In the genomic region with DNA sequence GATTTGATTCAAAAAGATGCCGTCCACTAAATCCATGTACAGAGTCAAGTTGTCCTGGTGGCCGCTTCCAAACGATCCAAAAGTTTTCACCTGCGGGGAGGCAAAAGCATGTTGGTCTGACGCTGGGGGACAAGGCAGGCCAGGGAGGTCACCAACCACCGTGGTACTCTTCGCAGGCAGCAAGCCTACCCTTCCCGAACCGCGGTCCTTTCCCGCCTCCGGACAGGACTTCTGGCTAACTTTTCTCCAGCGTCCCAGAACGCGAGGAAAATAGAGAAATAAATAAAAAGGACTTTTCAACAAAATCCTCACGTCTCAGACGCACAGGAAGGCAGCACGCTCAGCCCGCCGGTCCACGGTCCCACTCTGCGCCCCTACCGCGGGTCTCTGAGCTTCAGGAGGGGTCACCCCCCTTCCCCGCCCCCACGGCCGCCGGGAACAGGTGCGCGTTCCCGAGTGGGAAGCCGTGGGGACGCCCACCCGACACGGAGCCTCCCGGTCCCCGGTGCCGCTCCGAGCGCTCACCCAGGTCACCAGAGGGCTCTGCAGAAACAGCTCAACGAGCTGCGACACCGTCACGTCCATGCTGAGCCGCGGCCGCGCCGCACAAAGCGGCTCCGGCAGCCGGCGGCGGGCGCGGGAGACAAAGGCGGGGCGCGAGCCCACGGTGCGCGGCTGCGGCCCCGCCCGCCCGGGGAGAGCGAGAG, we compare ENCODE assay signal across 8 mouse cellular contexts. TPM values are rescaled to one million over a fixed set of nuclear protein-coding genes. Genes with fewer than 3 reads are reported as not detected.
DNase-seq lines count a peak whose midpoint lies in the region; ATAC-seq and TF ChIP-seq lines count a peak whose summit lies in the region.

No protein-coding gene starts in this region.

- ATAC-seq in heart, embryonic 12.5 days (ENCODE audit: insufficient number of reproducible peaks, low FRiP score), result no peak
- peak; percentile 49 for ATAC-seq in limb, embryonic 13.5 days (ENCODE audit: low FRiP score, low read depth)
- peak; percentile 28 for ATAC-seq in neural tube, embryonic 15.5 days (ENCODE audit: low FRiP score)

- peak overlapping the region; percentile 85 for H3K4me2 ChIP-seq in heart, embryonic 12.5 days
- peak overlapping the region; percentile 97 for H3K4me2 ChIP-seq in limb, embryonic 13.5 days (replicated peaks)
- peak overlapping the region; percentile 91 for H3K4me2 ChIP-seq in neural tube, embryonic 15.5 days

- under 1% methylated on average over 67 of the region's 67 CpGs for WGBS in heart, embryonic 12.5 days
- under 1% methylated on average over 67 of the region's 67 CpGs for WGBS in forebrain, embryonic 10.5 days
- under 1% methylated on average over 57 of the region's 67 CpGs for WGBS in limb, embryonic 13.5 days
- under 1% methylated on average over 56 of the region's 67 CpGs for WGBS in neural tube, embryonic 15.5 days

- TF ChIP-seq CTCF in ES-Bruce4 (IDR thresholded peaks at IDR 0.05; ENCODE audit: low read depth, low read length), result no peak

- H3K36me3 ChIP-seq in heart, embryonic 12.5 days, result no peaks in the 10 kb centered on the region
- no peaks in the 10 kb centered on the region for H3K36me3 ChIP-seq in ES-Bruce4 (ENCODE audit: control insufficient read depth, insufficient read depth, low read length, poor library complexity, severe bottlenecking)
- peaks cover 29% of the 10 kb centered on the region for H3K36me3 ChIP-seq in forebrain, embryonic 10.5 days (replicated peaks)
- no peaks in the 10 kb centered on the region for H3K36me3 ChIP-seq in limb, embryonic 13.5 days
- no peaks in the 10 kb centered on the region for H3K36me3 ChIP-seq in neural tube, embryonic 15.5 days

- H3K4me3 ChIP-seq in heart, embryonic 12.5 days, result peak overlapping the region; percentile 62
- H3K4me3 ChIP-seq in ES-Bruce4 (ENCODE audit: low read depth, low read length), result peak overlapping the region; percentile 89
- H3K4me3 ChIP-seq in forebrain, embryonic 10.5 days, result peak overlapping the region; percentile 89
- H3K4me3 ChIP-seq in limb, embryonic 13.5 days, result peak overlapping the region; percentile 66
- H3K4me3 ChIP-seq in neural tube, embryonic 15.5 days (replicated peaks), result peak overlapping the region; percentile 64

- no peak for TF ChIP-seq EP300 in ES-Bruce4 (IDR thresholded peaks at IDR 0.05; ENCODE audit: insufficient read depth, low read depth, low read length)

- peaks cover 60% of the 10 kb centered on the region for H3K27me3 ChIP-seq in heart, embryonic 12.5 days (replicated peaks)
- H3K27me3 ChIP-seq in ES-Bruce4 (ENCODE audit: control insufficient read depth, insufficient read depth, low read length, poor library complexity, severe bottlenecking), result no peaks in the 10 kb centered on the region
- no peaks in the 10 kb centered on the region for H3K27me3 ChIP-seq in forebrain, embryonic 10.5 days (ENCODE audit: poor library complexity, severe bottlenecking)
- peaks cover 33% of the 10 kb centered on the region for H3K27me3 ChIP-seq in limb, embryonic 13.5 days
- H3K27me3 ChIP-seq in neural tube, embryonic 15.5 days (replicated peaks), result no peaks in the 10 kb centered on the region

- peak overlapping the region; percentile 18; the same call in 1 of the 2 replicates for H3K27ac ChIP-seq in heart, embryonic 12.5 days (ENCODE audit: poor library complexity, severe bottlenecking)
- H3K27ac ChIP-seq in ES-Bruce4 (ENCODE audit: insufficient read depth, low read length), result no peak overlapping the region
- peak overlapping the region; percentile 99 for H3K27ac ChIP-seq in forebrain, embryonic 10.5 days
- H3K27ac ChIP-seq in limb, embryonic 13.5 days, result no peak overlapping the region
- peak overlapping the region; percentile 89 for H3K27ac ChIP-seq in neural tube, embryonic 15.5 days (replicated peaks)

- intact Hi-C loops in heart, postnatal 10 days (cut with DNase I), result no loop called here

- no peak for DNase-seq in heart, postnatal 10 days
- DNase-seq in forebrain, embryonic 10.5 days (ENCODE audit: extremely low spot score, low spot score), result peak; percentile 56
- DNase-seq in right cerebral cortex, postnatal 4 days, result no peak
- no peak for DNase-seq in MN1 (ENCODE audit: low spot score)

- no peak for TF ChIP-seq POLR2A in ES-Bruce4 (IDR thresholded peaks at IDR 0.05; ENCODE audit: insufficient read depth, low read length)

- peak overlapping the region; percentile 60 for H3K9ac ChIP-seq in heart, embryonic 12.5 days
- H3K9ac ChIP-seq in ES-Bruce4 (ENCODE audit: low read depth, poor library complexity, severe bottlenecking), result peak overlapping the region; percentile 96
- H3K9ac ChIP-seq in limb, embryonic 13.5 days, result peak overlapping the region; percentile 74
- peak overlapping the region; percentile 76 for H3K9ac ChIP-seq in neural tube, embryonic 15.5 days (replicated peaks)

- H3K4me1 ChIP-seq in heart, embryonic 12.5 days (replicated peaks), result peaks cover 23% of the 10 kb centered on the region
- H3K4me1 ChIP-seq in ES-Bruce4 (ENCODE audit: control insufficient read depth, insufficient read depth, low read length), result peaks cover 9% of the 10 kb centered on the region
- H3K4me1 ChIP-seq in forebrain, embryonic 10.5 days, result peaks cover 51% of the 10 kb centered on the region
- H3K4me1 ChIP-seq in limb, embryonic 13.5 days, result peaks cover 22% of the 10 kb centered on the region
- peaks cover 48% of the 10 kb centered on the region for H3K4me1 ChIP-seq in neural tube, embryonic 15.5 days

- H3K9me3 ChIP-seq in heart, embryonic 12.5 days (replicated peaks), result no peaks in the 10 kb centered on the region
- no peaks in the 10 kb centered on the region for H3K9me3 ChIP-seq in ES-Bruce4 (replicated peaks; ENCODE audit: control insufficient read depth, insufficient read depth, low read length, poor library complexity, severe bottlenecking)
- H3K9me3 ChIP-seq in forebrain, embryonic 10.5 days, result no peaks in the 10 kb centered on the region
- no peaks in the 10 kb centered on the region for H3K9me3 ChIP-seq in limb, embryonic 13.5 days
- H3K9me3 ChIP-seq in neural tube, embryonic 15.5 days (replicated peaks), result no peaks in the 10 kb centered on the region

RNA-seq across cellular contexts. Expression of a gene that starts 0.5 kb away (rescaled TPM):
- 2.0 and 2.3 TPM in 2 replicates for polyA plus RNA-seq in heart, embryonic 12.5 days (2016; fragmentation: Nextera tagmentation; extraction: Ambion mirVana)
- total RNA-seq in heart, postnatal 10 days (2021), result 10 to 100 TPM; 11.9 to 13.2 TPM
- polyA plus RNA-seq in ES-Bruce4 (2011; ENCODE audit: insufficient read depth, insufficient read length, low read depth, missing spikeins), result 69.0 and 73.5 TPM in 2 replicates
- 19.8 and 22.6 TPM in 2 replicates for polyA plus RNA-seq in forebrain, embryonic 10.5 days (2016; fragmentation: Nextera tagmentation; extraction: Ambion mirVana)
- polyA plus RNA-seq in limb, embryonic 13.5 days (2015; fragmentation: Nextera tagmentation; extraction: Ambion mirVana), result 2.9 and 3.7 TPM in 2 replicates
- polyA plus RNA-seq in neural tube, embryonic 15.5 days (2015; fragmentation: Nextera tagmentation; extraction: Ambion mirVana), result 9.6 and 10.1 TPM in 2 replicates

RNA-seq across cellular contexts. Expression of a gene that starts 55.1 kb away (rescaled TPM):
- polyA plus RNA-seq in heart, embryonic 12.5 days (2016; fragmentation: Nextera tagmentation; extraction: Ambion mirVana), result 49.1 and 51.3 TPM in 2 replicates
- total RNA-seq in heart, postnatal 10 days (2021), result 10 to 100 TPM; 37.6 to 38.9 TPM
- 125 and 144 TPM in 2 replicates for polyA plus RNA-seq in ES-Bruce4 (2011; ENCODE audit: insufficient read depth, insufficient read length, low read depth, missing spikeins)
- 51.0 and 52.2 TPM in 2 replicates for polyA plus RNA-seq in forebrain, embryonic 10.5 days (2016; fragmentation: Nextera tagmentation; extraction: Ambion mirVana)
- 36.6 and 39.3 TPM in 2 replicates for polyA plus RNA-seq in limb, embryonic 13.5 days (2015; fragmentation: Nextera tagmentation; extraction: Ambion mirVana)
- polyA plus RNA-seq in neural tube, embryonic 15.5 days (2015; fragmentation: Nextera tagmentation; extraction: Ambion mirVana), result 23.3 and 26.2 TPM in 2 replicates

Comparison
In these comparisons a context has a peak if more than half of its experiments do, and no peak if none do; other contexts are left out.
1. H3K27ac ChIP-seq: peak in heart, embryonic 12.5 days (single experiment), forebrain, embryonic 10.5 days (single experiment) and neural tube, embryonic 15.5 days (single experiment); none in ES-Bruce4 (single experiment) and limb, embryonic 13.5 days (single experiment).
2. Peak in every context shown above with its lines, with median percentiles within 50 percentile points of each other: H3K4me2 ChIP-seq, H3K4me3 ChIP-seq and H3K9ac ChIP-seq.